Mouse (Mus musculus) CH12.LX (cell line): ENCODE measurements around the gene Drc7. TPM values are rescaled to one million over a fixed set of nuclear protein-coding genes. Genes with fewer than 3 reads are reported as not detected.

Experiments used
- DNase-seq: peaks from one replicate; pipeline ENCODE4 v3.0.0-alpha.2; 2013; ENCODE audit errors: extremely low read depth
- H3K27ac ChIP-seq: 2 replicates; pipeline ENCODE4 v1.5.1; 2012; ENCODE audit warnings: low read depth, mild to moderate bottlenecking, control low read depth, moderate library complexity; ENCODE audit not compliant: insufficient read depth
- H3K27me3 ChIP-seq: replicated peaks from 2 replicates; pipeline ENCODE3; 2012; ENCODE audit warnings: inconsistent platforms
- H3K36me3 ChIP-seq, 2 experiments: replicated peaks in 1 of 2; 2 replicates each; pipeline versions ENCODE3 to v1.6.1; 2012; ENCODE audit warnings: inconsistent platforms in 1 of 2, low read length in 1 of 2, mild to moderate bottlenecking in 1 of 2, mixed read lengths in 1 of 2, moderate library complexity in 1 of 2; ENCODE audit not compliant: control insufficient read depth in 1 of 2, insufficient read depth in 1 of 2
- H3K4me1 ChIP-seq, 2 experiments: 2 replicates each; pipeline ENCODE4 v1.6.1; 2012; ENCODE audit warnings: inconsistent platforms in 1 of 2, moderate library complexity in 1 of 2; ENCODE audit not compliant: insufficient read depth in 2 of 2, control insufficient read depth in 1 of 2
- H3K4me2 ChIP-seq: 2 replicates; pipeline ENCODE4 v1.6.1; 2012; ENCODE audit warnings: low read depth, mild to moderate bottlenecking, control low read depth; ENCODE audit not compliant: poor library complexity, insufficient read depth, severe bottlenecking
- H3K4me3 ChIP-seq, 3 experiments: fragments of 150-350 bp in 1 of 3; sonication (generic) in 1 of 3; replicated peaks in 1 of 3; 2 replicates each; pipeline versions ENCODE3 to v1.5.1; 2011 to 2012; ENCODE audit warnings: low read depth in 2 of 3, low read length in 2 of 3, mild to moderate bottlenecking in 2 of 3, moderate library complexity in 2 of 3, control low read depth in 1 of 3, improper control_type of control experiment in 1 of 3, inconsistent platforms in 1 of 3, mixed read lengths in 1 of 3; ENCODE audit not compliant: poor library complexity in 1 of 3
- H3K79me2 ChIP-seq: replicated peaks from 2 replicates; pipeline ENCODE4 v1.6.1; 2012; ENCODE audit warnings: mild to moderate bottlenecking, moderate library complexity; ENCODE audit not compliant: control insufficient read depth, poor library complexity, insufficient read depth, severe bottlenecking; ENCODE audit errors: extremely low read depth
- H3K9ac ChIP-seq: 2 replicates; pipeline ENCODE4 v1.6.1; 2012; ENCODE audit warnings: low read depth, mild to moderate bottlenecking, control low read depth, moderate library complexity; ENCODE audit not compliant: insufficient read depth
- H3K9me3 ChIP-seq: replicated peaks from 2 replicates; pipeline ENCODE3; 2012; ENCODE audit warnings: low read length, inconsistent platforms, mixed read lengths
- CHD1 ChIP-seq: IDR thresholded peaks from 2 replicates; pipeline ENCODE4 v1.6.1; 2012; ENCODE audit warnings: low read depth, low read length, improper control_type of control experiment, inconsistent platforms
- CTCF ChIP-seq, 2 experiments: IDR thresholded peaks in 1 of 2; conservative IDR thresholded peaks in 1 of 2; 2 replicates each; pipeline ENCODE4 v1.5.1; 2011 to 2012; ENCODE audit warnings: low read depth in 2 of 2, low read length in 2 of 2, improper control_type of control experiment in 1 of 2, inconsistent platforms in 1 of 2, mild to moderate bottlenecking in 1 of 2, moderate library complexity in 1 of 2
- ETS1 ChIP-seq: conservative IDR thresholded peaks from 2 replicates; pipeline ENCODE4 v1.6.1; 2012; ENCODE audit warnings: low read depth, mild to moderate bottlenecking, inconsistent platforms, low read length, improper control_type of control experiment, moderate library complexity
- IRF4 ChIP-seq: IDR thresholded peaks from 2 replicates; pipeline ENCODE4 v1.6.1; 2014; ENCODE audit warnings: low read depth, mild to moderate bottlenecking, inconsistent platforms, low read length, improper control_type of control experiment
- JUN ChIP-seq: IDR thresholded peaks from 2 replicates; pipeline ENCODE4 v1.6.1; 2011; ENCODE audit warnings: low read depth, mild to moderate bottlenecking, low read length, improper control_type of control experiment, moderate library complexity; ENCODE audit not compliant: insufficient read depth
- KAT2A ChIP-seq: IDR thresholded peaks from 2 replicates; pipeline ENCODE4 v1.6.1; 2012; ENCODE audit warnings: low read length, improper control_type of control experiment, inconsistent platforms; ENCODE audit not compliant: insufficient replicate concordance
- MAFK ChIP-seq: IDR thresholded peaks from 2 replicates; pipeline ENCODE4 v1.6.1; 2011; ENCODE audit warnings: low read length, improper control_type of control experiment; ENCODE audit not compliant: insufficient replicate concordance
- MAZ ChIP-seq: IDR thresholded peaks from 2 replicates; pipeline ENCODE4 v1.6.1; 2012; ENCODE audit warnings: low read depth, mild to moderate bottlenecking, inconsistent platforms, low read length, improper control_type of control experiment, moderate library complexity
- MYC ChIP-seq: IDR thresholded peaks from 2 replicates; pipeline ENCODE4 v1.6.1; 2011; ENCODE audit warnings: low read depth, mild to moderate bottlenecking, improper control_type of control experiment, low read length
- NELFE ChIP-seq: IDR thresholded peaks from 2 replicates; pipeline ENCODE4 v1.6.1; 2011; ENCODE audit warnings: low read depth, low read length, improper control_type of control experiment
- NRF1 ChIP-seq: IDR thresholded peaks from 2 replicates; pipeline ENCODE4 v1.6.1; 2014; ENCODE audit warnings: low read depth, mild to moderate bottlenecking, inconsistent platforms, low read length, improper control_type of control experiment, moderate library complexity
- PAX5 ChIP-seq: IDR thresholded peaks from 2 replicates; pipeline ENCODE4 v1.6.1; 2012; ENCODE audit warnings: low read length, inconsistent platforms, mixed read lengths
- POLR2AphosphoS2 ChIP-seq: IDR thresholded peaks from 2 replicates; pipeline ENCODE4 v1.6.1; 2011; ENCODE audit warnings: low read depth, low read length, improper control_type of control experiment
- RAD21 ChIP-seq: IDR thresholded peaks from 2 replicates; pipeline ENCODE4 v1.6.1; 2011; ENCODE audit warnings: low read depth, mild to moderate bottlenecking, low read length, improper control_type of control experiment, moderate library complexity
- RCOR1 ChIP-seq: conservative IDR thresholded peaks from 2 replicates; pipeline ENCODE4 v1.6.1; 2012; ENCODE audit warnings: low read depth, mild to moderate bottlenecking, inconsistent platforms, low read length, improper control_type of control experiment
- SMC3 ChIP-seq: IDR thresholded peaks from 2 replicates; pipeline ENCODE4 v1.6.1; 2011; ENCODE audit warnings: low read depth, low read length, improper control_type of control experiment
- TCF12 ChIP-seq: IDR thresholded peaks from 2 replicates; pipeline ENCODE4 v1.6.1; 2014; ENCODE audit warnings: low read depth, mild to moderate bottlenecking, inconsistent platforms, low read length, improper control_type of control experiment
- USF1 ChIP-seq: IDR thresholded peaks from 2 replicates; pipeline ENCODE4 v1.6.1; 2014; ENCODE audit warnings: low read depth, mild to moderate bottlenecking, inconsistent platforms, low read length, improper control_type of control experiment
- USF2 ChIP-seq: conservative IDR thresholded peaks from 2 replicates; pipeline ENCODE4 v1.6.1; 2011; ENCODE audit warnings: low read depth, low read length, improper control_type of control experiment
- ZC3H11A ChIP-seq: IDR thresholded peaks from 2 replicates; pipeline ENCODE4 v1.6.1; 2012; ENCODE audit warnings: low read depth, mild to moderate bottlenecking, inconsistent platforms, low read length, improper control_type of control experiment
- ZNF384 ChIP-seq: IDR thresholded peaks from 2 replicates; pipeline ENCODE4 v1.6.1; 2012; ENCODE audit warnings: low read depth, low read length, improper control_type of control experiment, inconsistent platforms
- dilution Hi-C: fragments of 300-500 bp; cut with MboI; formaldehyde crosslinking; loops from 2 replicates; pipeline ENCODE4 v1.14.3; 2020; ENCODE audit warnings: low sequenced_read_pairs; ENCODE audit not compliant: extremely low pct_unique_long_range_greater_than_20kb, extremely low pct_ligation_motif_present
- in situ Hi-C: fragments of 300-500 bp; cut with MboI; formaldehyde crosslinking; loops from 3 replicates; pipeline ENCODE4 v1.14.3; 2019; ENCODE audit warnings: low sequenced_read_pairs, low pct_ligation_motif_present, low pct_unique_long_range_greater_than_20kb, mixed read lengths
- polyA plus RNA-seq: library from polyadenylated mRNA; unstranded; fragments of >175 nt; gene quantifications from 2 replicates; pipeline ENCODE4 v1.2.1, GENCODE M21; 2012; ENCODE audit warnings: low read depth; ENCODE audit not compliant: insufficient read length
- total RNA-seq, 2 experiments: library from RNA; depleted of rRNA; stranded (reverse); fragments of 300-350 nt in 1 of 2; fragments of >200 nt in 1 of 2; gene quantifications; 2 replicates each; pipeline ENCODE4 v1.2.3; 2012 to 2014

Gene Drc7
- total and polyA plus RNA-seq, 3 experiments, result not detected

GRCm38 (mm10) chr8:95093574-95093973 is 38.7 kb downstream of the Drc7 start:
- no peaks in the 10 kb centered on the region for H3K9me3 ChIP-seq
- dilution Hi-C loops, result no loop called here
- TF ChIP-seq CHD1 (no peak), MAFK (no peak), ZC3H11A (no peak), NELFE (no peak), ZNF384 (no peak), USF2 (no peak), CTCF (conservative IDR thresholded peaks at IDR 0.05 in 1 of 2, IDR thresholded peaks at IDR 0.05 in 1 of 2; ENCODE audit: low read depth in 2 of 2, low read length in 2 of 2) (no peak), MYC (no peak), USF1 (no peak), KAT2A (no peak), RCOR1 (no peak), JUN (no peak), MAZ (no peak), POLR2AphosphoS2 (no peak)
- TF ChIP-seq, all 38 proteins: peak for 0
- Histone ChIP-seq H3K9ac (no peak overlapping the region), H3K79me2 (no peaks in the 10 kb centered on the region), H3K4me3 (no peak overlapping the region), H3K27me3 (no peaks in the 10 kb centered on the region), H3K4me2 (no peak overlapping the region), H3K4me1 (no peaks in the 10 kb centered on the region), H3K27ac (no peak overlapping the region), H3K36me3 (peaks cover 35 to 96% of the 10 kb centered on the region in 2 experiments)
- in situ Hi-C loops, result loop anchor here (25.0 kb wide), 1 partner anchor 119 kb away; the partner anchor contains the start of gene Kifc3
- no peak for DNase-seq

GRCm38 (mm10) chr8:95099009-95099408 is 44.1 kb downstream of the Drc7 start:
- TF ChIP-seq USF2 (no peak), NRF1 (no peak), PAX5 (no peak), USF1 (no peak), CTCF (conservative IDR thresholded peaks at IDR 0.05 in 1 of 2, IDR thresholded peaks at IDR 0.05 in 1 of 2; ENCODE audit: low read depth in 2 of 2, low read length in 2 of 2) (peak; percentile 58 to 90), MAZ (no peak), IRF4 (no peak), SMC3 (peak; percentile 84), RAD21 (peak; percentile 80), ZC3H11A (peak; percentile 4; the same call in 1 of the 2 replicates), ETS1 (no peak), TCF12 (no peak)
- peak; percentile 31 for DNase-seq
- H3K9ac ChIP-seq, result no peak overlapping the region
- no peaks in the 10 kb centered on the region for H3K4me1 ChIP-seq
- no peak overlapping the region for H3K4me2 ChIP-seq
- dilution Hi-C loops, result no loop called here
- H3K9me3 ChIP-seq, result no peaks in the 10 kb centered on the region
- no peaks in the 10 kb centered on the region for H3K27me3 ChIP-seq
- peaks cover 31 to 86% of the 10 kb centered on the region in 2 experiments for H3K36me3 ChIP-seq
- H3K4me3 ChIP-seq, result no peak overlapping the region
- no peaks in the 10 kb centered on the region for H3K79me2 ChIP-seq
- H3K27ac ChIP-seq, result no peak overlapping the region
- in situ Hi-C loops, result loop anchor here (25.0 kb wide), 1 partner anchor 113 kb away; the partner anchor contains the start of gene Kifc3
